Mouse (Mus musculus) adrenal gland, postnatal 14 days (tissue): ENCODE measurements at regions not wholly inside any gene's neighbourhood (a gene's known extent, or its start where the extent isn't known, plus 50 kb on each side); places are given as distances from the start of the nearest gene placed in this dataset.
"Not testable (repeated sequence)": the region's sequence is repeated elsewhere in the genome, so short reads cannot be mapped to it uniquely, and the experiment has no call there.

Experiments
- DNase-seq: peaks from one replicate; pipeline ENCODE4 v3.0.0; 2021; ENCODE audit warnings: mixed read lengths

DNA sequence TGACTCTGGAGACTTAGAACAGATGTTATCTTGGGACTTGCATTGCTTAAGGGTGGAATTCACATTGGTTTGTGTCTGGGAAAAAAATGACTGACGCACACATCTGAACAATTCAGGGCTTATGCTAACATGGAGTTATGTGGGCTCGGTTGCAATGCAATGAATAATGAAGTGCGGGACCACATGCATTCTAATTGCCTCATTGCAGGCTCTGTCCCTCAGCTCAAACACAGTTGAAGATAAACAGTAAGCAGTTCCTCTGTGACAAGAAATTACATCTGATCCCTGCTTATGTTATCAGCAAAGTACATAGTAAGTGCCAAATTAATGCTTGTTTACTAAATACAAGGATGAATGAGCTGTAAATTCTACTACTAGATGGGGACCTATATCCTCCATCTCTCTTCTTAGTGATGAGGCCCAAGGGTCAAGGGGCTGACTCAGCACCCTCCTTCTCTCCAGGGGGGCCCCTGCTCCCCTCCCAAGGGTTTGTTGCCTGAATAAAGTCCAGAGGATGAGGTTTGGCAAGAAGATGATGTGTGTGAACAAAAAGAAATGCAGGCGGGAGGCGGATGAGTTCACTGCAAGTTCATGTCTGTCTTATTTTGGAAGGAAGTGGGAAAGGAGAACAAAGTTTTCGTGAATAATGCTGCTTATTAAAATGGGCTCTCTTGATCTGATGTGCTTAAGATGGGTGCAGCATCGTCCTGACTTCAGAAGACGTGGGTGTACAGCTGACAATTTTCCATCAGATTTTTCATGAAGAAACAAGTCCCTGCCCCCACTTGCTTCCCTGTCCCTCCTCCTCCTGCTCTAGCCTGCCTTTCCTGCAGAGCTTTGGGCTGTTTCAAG is 533.1 kb downstream of the Shisa9 start:
- no peak for DNase-seq

GRCm38 (mm10) chr16:12518264-12518663 is 534.4 kb downstream of the Shisa9 start:
- no peak for DNase-seq

- DNase-seq = no peak
Measured at GRCm38 (mm10) chr16:12521711-12522476, 538.0 kb downstream of the Shisa9 start.

- no peak for DNase-seq
Measured at GRCm38 (mm10) chr16:12548462-12548861, 561.0 kb upstream of the Ercc4 start.

- DNase-seq = peak; percentile 11
Measured at GRCm38 (mm10) chr16:12588889-12589288, 520.6 kb upstream of the Ercc4 start.

DNA sequence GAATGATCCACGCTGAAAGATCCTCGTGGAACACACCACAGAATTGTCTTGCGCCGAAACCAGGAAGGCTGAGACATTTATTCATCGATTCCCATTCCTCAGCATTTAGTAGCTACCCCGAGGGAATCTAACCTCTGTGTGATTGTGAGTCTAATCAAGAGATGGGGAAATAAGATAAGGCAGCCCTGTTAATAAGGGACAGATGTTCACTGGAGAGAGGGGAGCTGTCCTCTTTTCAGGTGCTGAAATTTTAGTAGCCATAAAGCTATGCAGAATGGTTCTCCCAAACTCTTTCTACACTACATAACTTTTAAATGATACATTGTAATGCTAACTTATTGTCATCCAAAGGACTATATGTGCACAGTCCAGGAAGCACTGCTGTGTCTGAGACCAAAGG is 501.2 kb upstream of the Ercc4 start:
- peak; percentile 25 for DNase-seq

DNA sequence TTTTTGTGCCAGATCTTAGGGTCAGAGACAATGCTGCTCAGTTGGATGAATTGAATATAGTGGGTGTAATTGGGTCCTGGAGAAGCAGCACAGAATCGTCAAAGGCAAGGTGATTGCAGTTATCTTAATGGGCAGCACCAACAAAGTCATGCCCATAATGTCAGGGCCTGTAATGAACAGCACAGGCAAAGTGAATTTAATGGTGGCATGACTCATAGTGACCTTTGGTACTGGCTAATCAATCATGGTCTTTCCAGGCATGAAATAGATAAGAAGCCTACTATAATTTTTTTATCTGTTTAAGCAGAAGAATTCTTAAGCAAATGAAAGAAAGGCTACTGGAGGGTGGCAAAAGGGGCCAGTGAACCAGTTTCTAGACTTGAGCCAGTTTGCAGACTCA is 498.4 kb upstream of the Ercc4 start:
- peak; percentile 8 for DNase-seq

DNA sequence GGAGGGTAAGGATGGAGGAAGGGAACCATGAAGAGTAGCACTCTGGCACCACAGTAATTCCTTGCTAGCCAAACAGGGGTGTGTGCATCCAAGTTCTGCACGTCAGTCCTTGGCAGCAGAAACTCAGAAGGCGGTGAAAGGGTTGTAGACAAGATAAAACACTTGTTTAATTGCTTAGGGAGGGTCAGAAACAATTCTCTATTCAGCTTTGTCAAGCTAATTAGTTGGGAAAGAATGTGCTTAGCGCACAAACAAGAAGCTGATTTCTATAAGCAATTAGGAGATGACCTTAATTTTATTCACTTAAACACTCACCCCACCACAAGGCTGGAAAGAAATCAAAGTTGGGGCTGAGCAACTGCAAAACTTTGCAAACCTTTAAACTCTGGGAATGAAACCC is 491.7 kb upstream of the Ercc4 start:
- DNase-seq = no peak

- no peak for DNase-seq
Measured at GRCm38 (mm10) chr16:12632533-12632932, 477.0 kb upstream of the Ercc4 start.

DNA sequence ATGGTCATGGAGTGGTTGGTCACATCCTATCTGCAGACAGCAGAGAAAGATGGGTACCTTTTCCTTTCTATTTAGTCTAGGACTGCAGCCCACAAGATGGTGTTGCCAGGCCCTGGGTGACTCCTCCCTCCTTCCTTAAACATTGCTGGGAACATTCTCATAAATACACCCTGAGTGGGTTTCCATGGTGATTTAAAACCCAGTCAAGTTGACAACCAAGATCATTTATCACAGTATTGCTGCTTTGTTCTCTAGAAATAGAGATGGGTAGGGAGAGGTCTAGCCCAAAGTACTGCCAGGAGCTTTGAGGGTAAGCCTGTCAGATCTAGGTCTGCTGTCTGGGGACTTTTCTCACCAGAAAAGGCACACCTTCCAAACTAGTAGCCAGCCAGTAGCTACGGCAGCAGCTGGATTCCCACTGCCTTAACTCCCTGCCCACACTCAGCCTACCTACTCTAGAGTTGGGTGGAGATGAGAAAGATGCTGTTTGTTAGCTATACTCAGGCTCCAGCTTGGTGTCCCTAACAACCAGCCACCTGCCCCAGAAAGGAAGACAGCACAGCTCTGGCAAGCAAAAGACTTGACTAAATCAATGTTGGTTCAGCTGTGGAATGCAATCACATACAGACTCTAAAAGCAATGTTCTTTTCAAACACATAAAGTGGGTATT is 470.4 kb upstream of the Ercc4 start:
- no peak for DNase-seq

DNA sequence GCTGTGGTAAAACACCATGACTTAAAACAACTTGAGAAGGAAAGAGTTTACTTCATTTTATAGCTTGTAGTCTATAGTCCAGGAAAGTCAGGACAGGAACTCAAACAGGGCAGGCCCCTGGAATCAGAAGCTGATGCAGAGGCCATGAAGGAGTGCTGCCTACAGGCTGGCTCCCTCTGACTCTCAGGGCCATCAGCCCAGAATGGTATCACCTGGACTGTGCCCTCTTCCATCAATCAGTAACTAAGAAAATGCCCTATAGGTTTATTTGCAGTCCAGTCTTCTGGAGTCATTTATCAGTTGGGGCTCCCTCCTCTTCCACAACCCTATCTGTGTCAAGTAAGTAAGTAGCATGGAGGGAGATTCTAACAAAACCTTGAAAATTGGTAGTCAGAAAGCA is 466.4 kb upstream of the Ercc4 start:
- DNase-seq = no peak

DNA sequence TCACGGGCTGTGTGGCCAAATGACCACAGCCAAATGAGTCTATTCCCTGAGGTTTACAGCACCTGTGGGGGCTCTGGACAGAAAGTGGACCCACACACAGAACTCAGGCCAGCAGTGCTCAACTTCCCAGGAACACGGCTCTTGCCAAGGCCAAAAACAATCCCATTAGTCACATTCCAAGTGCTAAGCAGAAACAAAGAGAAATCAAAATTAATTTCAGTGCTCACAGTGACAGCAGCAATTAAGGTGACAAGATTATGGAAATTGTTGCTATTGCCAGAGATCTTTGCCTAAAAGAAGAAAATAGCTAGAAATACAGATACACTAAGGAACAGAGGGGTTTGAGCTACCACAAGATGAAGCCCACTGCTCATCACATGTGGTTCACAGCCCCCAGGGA is 464.9 kb upstream of the Ercc4 start:
- no peak for DNase-seq

DNA sequence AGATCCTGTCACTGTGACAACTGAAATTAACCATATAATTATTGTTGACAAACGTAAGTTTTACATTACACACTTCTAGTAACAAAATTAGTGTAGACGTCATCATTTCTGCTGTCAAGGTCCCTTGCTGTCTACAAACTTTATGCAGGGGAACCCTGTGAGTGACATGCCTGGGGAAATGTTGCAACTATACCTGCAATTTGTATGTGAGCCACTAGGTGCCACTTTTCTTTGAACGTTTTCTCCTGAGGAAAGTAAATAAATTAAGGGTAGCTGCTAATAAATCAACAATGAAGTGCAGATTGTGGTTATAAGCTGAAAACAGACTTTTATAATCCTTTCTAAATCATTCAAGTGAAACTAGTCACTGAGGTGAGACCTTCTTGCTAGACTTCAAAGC is 457.3 kb upstream of the Ercc4 start:
- DNase-seq = no peak

DNA sequence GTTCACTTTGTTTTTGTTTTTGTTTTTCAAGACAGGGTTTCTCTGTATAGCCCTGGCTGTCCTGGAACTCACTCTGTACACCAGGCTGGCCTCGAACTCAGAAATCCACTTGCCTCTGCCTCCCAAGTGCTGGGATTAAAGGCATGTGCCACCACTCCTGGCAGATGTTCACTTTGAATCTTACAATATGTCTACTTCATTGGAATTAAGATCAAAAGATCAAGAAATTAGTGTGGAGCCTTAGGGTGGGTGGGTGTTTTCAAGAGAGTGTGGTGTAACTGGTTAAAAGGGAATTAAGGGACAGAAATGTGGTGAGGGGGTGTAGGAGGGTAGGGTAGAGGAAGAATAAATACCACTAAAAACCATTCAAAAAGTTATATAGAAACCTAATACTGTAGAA is 435.8 kb upstream of the Ercc4 start:
- not testable (repeated sequence) for DNase-seq

DNA sequence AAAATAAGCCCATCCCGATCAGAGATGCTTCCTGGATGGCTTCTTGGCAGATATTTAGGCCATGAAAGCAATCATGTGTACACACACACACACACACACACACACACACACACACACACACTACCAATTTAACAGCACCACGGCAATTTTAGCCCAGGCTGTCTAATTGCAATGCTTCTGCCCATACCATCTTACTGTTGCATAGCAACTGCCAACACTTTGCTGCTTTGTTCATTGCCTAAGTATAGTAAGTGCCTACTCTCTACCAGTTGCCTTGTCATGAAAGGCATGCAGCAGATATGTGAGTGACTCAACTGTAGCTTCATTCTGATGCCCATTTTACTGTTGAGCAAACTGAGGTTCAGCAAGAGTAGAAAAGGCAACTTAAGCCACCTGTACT is 428.0 kb upstream of the Ercc4 start:
- DNase-seq = no peak

DNA sequence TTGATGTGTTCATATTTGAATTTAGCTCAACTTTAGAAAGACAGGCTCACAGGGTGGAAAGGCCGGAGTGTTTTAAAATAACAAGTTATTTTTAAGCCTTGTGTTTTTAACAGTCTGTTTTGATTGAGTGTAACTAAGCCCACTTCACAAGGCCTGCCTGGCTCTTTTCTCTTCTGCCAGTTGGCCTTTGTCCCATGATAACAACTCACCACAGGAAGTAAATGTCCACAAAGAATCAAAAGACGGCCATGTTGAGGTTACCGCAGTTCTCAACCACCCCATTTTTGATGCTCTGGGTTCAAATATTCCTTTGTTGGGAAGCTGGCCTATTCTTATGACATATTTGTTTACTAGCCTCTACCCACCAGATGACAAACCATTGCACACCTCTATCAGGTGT is 423.7 kb upstream of the Ercc4 start:
- peak; percentile 6 for DNase-seq

- DNase-seq = no peak
Measured at GRCm38 (mm10) chr16:12691776-12692175, 417.7 kb upstream of the Ercc4 start.

DNA sequence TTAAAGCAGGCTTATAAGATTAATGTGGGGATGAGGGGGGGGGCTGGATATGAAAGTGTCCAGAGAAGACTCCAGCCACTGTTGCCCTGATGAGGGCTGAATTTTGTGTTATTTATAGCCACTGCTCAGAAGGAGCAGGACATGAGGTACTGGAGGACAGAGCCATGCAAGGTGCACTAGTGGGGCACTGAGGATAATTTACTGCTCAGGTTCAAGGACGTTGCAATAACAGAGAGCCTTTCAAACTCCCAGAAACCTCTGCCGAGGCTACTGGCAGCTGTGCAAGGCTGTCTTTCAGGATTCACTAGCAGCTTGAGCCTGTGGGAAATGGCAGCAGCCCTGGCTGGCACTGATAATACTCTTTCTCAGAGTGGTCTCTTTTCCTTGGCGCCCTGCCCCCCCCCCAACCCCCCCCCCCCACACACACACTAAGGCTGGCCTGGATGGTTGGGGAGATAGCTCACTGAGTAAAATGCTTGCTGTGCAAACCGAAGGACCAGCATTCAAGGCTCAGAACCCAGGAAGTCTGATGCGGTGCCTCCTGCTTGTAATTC is 416.7 kb upstream of the Ercc4 start:
- DNase-seq = peak; percentile 45

DNA sequence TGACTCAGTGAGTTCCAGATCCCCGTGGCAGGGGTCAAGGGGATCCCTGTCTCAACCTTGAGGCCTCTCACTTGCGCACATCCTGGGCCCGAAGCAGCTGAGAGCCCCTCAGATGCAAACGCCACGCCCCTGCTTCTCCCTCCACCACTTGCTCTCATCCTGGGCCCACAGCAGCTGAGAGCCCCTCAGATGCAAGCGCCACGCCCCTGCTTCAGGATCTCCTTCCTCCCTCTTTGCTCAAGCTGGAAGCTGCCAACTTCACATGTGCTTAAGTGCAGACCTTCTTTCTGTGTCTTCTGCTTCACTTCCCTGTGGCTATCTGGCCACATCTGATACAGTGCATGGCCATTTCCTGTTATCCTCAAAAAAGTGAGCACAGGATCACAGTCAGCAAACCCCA is 416.1 kb upstream of the Ercc4 start:
- peak; percentile 21 for DNase-seq

- no peak for DNase-seq
Measured at GRCm38 (mm10) chr16:12694646-12695045, 414.8 kb upstream of the Ercc4 start.

GRCm38 (mm10) chr16:12696939-12697621 is 412.4 kb upstream of the Ercc4 start:
- peak; percentile 66 for DNase-seq

GRCm38 (mm10) chr16:12699557-12699956 is 409.9 kb upstream of the Ercc4 start:
- DNase-seq = no peak
